Mouse (Mus musculus): ENCODE measurements around the gene Tubg1.
"Not testable (repeated sequence)": the region's sequence is repeated elsewhere in the genome, so short reads cannot be mapped to it uniquely, and the experiment has no call there.

The Tubg1 gene

DNA sequence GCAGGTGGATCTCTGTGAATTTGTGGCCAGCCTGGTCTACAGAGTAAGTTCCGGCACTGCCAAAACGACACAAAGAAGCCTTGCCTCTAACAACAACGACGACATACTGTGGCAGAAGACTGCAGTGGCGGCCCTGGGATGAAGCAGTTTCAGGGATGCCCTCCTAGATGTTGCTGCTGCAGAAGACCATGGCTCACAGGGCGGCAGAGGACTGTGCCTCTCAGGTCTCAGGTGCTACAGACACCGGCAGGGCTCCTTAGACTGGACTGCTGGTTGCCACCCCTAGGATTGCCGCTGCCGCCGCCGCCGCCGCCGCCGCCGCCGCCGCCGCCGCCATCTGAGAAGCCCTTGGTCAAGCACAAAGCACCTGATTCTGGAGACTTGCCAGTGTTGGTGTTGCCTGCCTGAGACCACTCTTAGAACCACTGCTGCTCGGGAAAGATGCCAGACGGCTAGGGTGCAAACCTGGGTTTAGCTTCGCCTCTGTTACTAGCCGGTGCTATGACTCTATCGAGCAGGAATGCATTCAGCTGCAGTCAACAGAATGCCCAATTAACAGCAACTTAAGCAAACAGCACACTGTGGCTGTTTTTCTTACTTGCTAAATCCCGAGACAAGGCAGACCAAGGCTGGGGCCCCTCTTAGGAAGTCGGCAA lies 20.6 kb downstream of the Tubg1 start:
- no peak for DNase-seq (ENCODE audit: low read depth in 2 of 2, low spot score in 2 of 2)

DNA sequence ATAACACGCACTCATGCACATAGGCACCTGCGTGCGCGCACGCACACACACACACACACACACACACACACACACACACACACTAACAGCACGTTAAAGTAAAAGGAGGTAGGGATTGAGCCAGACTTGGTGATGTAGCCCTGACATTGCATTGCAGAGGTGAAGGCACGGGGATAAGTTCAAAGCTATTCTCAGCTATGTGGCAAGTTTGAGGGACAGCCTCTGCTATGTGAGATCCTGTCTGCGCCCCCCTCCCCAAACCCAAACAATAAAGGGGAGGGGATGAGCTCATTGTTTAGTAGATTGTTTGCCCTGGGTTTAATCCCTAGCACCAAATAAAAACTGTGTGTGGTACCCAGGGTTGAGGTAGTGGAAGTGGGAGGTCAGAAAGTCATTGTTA lies 21.4 kb downstream of the Tubg1 start:
- no peak for DNase-seq (ENCODE audit: low read depth in 2 of 2, low spot score in 2 of 2)

DNA sequence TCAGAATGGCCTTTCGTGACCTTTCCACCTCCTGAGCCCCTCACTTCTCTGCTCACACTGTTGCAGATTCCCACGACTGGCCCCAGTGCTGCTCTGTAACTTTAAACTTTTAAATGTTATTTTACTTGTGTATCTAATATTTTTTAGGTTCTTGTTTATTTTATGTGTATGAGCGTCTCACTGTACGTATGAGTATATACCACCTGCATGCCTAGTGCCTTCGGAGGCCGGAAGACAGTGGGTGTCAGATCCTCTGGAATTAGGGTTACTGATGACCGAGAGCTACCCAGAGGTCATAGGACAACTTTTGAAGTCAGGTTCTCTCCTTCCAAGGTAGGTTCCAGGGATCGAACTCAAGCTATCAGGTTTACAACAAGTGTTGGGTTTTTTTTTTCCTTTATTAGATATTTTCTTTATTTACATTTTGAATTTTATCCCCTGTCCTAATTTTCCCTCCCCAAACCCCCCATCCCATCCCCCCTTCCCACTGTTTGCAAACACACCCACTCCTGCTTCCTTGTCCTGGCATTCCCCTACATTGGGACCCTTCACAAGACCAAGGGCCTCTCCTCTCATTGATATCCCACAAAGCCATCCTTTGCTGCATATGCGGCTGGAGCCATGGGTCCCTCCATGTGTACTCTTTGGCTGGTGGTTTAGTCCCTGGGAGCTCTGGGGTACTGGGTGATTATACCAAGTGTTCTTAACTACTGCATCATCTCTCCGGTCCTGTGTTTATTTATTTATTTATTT lies 22.7 kb downstream of the Tubg1 start:
- no peak for DNase-seq (ENCODE audit: low read depth in 2 of 2, low spot score in 2 of 2)

DNA sequence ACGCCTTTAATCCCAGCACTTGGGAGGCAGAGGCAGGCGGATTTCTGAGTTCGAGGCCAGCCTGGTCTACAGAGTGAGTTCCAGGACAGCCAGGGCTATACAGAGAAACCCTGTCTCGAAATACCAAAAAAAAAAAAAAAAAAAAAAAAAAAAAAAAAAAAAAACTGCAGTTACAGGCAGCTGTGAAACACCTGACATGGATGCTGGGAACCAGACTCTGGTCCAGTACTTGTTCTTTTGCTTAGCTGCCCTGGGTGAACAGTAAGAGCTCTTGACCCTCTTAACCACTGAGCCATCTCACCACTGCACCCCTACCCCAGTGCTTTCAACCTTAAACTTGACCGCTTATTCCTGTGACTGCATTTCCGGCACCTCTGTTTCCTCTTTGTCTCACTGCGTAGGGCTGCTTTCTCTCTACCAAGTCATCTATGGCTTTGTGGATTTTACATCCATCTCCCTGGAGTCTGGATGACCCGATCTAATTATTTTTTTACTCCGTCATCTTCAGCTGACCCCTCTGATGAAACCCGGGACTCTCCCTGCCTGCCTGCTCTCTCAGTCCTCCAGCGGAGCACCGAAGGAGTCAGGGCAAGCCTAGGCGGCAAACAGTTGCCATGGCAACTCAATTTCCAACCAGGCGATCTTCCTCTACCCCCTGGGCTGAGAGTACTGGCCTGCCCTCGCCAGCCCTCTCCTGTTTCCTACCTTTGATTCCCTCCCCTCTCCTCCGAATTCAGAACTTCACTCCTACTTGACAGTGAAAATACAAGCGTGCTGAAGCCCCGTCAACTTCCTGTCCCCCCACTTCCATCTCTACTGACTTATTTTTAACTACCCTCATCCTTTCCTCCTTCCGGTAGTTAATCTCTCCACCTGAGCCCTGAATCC lies 23.8 kb downstream of the Tubg1 start:
- peak; percentile 28 to 56 for DNase-seq (ENCODE audit: low read depth in 2 of 2, low spot score in 2 of 2)

DNA sequence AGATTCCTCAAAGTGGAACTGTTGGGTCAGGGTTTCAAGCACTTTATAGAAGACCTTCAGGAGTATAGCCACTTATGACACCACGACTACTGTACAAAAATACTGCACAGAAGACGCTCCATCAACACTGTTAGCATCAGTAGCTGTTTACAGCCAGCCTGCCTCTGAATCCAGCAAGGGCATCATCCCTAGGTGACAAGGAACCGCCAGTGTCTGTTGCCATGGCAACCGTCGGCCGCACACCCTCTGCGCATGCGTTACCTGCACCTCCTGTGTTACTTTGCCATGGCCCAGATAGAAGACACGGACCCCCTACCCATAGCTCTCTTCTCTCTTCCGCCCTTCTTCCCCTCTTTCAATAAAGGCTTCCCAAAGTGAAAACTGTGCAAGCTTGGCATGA lies 26.6 kb downstream of the Tubg1 start:
- DNase-seq (ENCODE audit: low read depth in 2 of 2, low spot score in 2 of 2), result no peak

DNA sequence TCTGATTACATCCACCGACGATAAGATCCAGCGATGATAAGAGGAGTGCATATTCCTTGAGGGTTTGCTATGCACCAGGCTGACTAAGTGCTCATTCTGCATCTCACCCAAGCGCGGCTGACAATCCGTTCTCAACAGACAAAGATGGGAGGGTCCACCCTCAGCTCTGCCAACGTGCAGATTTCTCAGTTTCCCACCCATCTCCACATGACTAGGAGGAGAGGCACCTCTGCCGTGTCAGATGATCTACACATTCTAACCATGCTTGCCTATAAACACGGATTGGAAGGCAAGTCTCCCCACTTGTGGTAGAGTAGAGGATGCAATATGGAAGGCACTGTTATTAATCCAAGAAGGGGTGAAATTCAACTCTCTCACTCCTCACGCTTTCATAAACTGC lies 29.0 kb downstream of the Tubg1 start:
- no peak for DNase-seq (ENCODE audit: low read depth in 2 of 2, low spot score in 2 of 2)

DNA sequence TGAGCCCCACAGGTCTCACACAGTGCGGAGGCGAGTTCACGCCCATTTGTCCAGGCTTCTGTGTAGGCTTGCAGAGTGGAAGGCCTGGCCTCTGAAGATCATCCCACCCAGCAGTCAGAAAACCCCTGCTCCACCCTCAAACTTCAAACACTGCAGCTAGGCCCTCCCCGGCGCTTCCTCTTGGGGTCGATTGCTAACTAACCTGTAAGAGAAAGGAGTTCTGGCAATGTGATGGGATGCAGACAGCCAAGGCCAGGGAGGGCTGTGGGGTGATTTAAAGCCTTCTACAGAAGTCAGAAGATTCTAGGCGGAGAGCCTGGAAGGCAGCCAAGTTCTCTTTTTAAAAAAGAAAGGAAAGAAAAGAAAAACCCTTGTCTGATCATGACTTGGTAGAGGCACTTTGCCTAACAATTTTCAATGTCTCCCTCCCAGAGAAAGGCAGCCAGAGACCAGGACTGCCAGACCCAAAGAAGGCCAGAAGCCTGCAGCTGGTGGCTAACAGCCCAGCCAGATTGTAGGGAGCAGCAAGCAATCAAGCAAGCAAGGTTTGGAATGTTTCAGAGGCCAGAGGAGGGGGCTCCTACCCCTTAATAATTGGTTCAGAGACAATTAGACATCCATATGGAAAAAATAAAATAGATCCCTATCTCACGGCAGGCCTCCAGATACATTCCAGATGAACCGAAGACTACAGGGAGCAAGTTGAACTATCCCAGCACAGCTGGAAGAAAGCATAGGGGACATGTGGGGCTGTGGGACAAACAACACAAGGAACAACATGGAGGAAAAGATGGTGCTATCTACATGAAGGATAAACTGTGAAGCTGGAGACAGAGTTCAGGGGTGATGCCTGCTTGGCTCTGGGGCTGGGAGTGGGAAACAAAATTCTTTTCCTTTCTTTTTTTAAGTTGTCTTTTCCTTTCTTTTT lies 29.7 kb downstream of the Tubg1 start:
- DNase-seq (ENCODE audit: low read depth in 2 of 2, low spot score in 2 of 2), result no peak

DNA sequence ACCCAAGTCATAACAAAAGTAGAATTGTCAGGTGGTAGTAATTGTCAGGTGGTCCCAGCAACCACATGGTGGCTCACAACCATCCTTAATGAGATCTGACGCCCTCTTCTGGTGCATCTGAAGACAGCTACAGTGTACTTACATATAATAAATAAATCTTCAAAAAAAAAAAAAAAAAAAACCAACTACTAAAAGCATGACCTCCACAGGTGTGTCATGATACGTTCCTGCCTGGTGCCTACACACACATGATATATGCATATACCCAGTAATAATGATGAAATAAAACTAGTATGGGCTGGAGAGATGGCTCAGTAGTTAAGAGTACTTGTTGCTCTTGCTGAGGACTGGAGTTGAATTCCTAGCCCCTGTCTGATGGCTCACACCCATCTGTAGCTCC lies 31.3 kb downstream of the Tubg1 start:
- DNase-seq (ENCODE audit: low read depth in 2 of 2, low spot score in 2 of 2), result no peak

DNA sequence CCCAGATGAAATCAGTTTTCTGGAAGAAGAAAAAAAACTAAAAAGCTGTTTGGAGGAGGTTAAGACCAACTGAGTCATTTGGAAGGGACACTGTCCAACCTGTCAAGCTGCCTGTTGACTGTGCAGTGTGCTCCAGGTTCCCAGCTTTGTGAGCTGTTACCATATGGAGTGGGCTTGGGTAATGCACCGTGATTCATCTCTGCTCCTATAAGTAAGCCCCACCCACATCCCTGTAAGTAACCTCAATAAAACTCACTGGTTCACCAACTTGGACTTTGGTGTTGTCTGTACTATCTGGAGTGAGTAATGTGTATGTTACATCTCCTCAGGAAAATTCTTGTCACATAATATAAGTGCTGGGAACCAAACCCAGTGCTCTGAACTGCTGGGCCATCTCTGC lies 33.1 kb downstream of the Tubg1 start:
- no peak for DNase-seq (ENCODE audit: low read depth in 2 of 2, low spot score in 2 of 2)

DNA sequence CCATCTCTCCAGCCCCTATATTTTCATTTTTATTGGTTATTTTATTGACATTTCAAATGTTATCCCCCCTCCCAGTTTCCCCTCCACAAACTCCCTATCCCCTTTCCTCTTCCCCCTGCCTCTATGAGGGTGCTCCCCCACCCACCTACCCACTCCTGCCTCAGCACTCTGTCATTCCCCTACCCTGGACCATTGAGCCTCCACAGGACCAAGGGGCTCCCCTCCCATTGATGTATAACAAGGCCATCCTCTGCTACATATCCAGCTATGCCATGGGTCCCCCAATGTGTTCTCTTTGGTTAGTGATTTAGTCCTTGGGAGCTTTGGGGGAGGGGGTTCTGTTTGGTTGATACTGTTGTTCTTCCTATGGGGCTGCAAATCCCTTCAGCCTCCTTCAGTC lies 34.9 kb downstream of the Tubg1 start:
- DNase-seq (ENCODE audit: low read depth in 2 of 2, low spot score in 2 of 2), result no peak

DNA sequence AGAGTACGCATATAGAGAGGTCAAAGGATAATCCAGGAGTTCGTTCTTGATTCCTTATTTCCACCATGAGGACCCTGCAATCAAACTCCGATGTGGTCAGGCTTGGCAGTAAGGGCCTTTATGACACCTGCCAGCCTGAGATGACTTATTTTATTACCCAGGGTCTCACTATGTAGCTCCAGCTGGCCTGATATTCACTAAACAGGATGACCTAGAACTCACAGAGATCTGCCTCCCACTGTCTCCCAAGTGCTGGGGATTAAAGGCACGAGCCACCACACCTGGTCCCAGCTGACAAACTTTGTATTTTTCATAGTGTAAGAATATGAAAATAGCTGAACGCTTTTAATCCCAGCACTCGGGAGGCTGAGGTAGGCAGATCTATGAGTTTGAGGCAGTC lies 35.4 kb downstream of the Tubg1 start:
- no peak for DNase-seq (ENCODE audit: low read depth in 2 of 2, low spot score in 2 of 2)

DNA sequence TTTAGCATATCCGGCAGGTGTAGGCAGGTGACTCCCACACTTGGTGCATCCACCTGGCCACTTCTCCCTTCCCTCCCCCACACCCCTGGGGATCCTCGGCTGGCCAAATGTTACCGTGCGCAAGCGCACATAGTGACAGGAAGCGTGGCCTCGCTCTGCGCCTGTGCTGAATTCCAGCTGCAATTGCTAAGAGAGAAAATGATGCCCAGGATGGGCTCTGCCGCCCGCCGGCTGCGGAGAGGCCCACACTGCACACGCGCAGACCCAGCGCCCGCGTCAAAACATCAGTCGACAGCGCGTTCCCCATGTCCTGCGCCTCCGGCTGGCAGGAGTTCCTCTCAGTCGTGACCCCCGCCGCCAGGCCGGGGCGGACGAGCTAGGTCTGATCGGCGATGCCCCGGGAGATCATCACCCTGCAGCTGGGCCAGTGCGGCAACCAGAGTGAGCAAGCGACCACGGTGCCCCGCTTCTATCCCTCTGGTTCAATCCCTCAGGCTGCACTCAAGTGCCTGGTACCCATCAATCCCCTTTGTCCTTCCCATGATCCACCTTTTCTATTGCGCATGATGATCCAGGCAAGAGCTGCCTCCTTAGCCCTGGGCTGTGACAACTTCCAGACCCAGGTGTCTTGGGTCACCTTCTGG lies 36.1 kb downstream of the Tubg1 start, which contains the start of gene Tubg2:
Tubg2 (plus strand) TSS at position 180 of the 644 bp plus-strand sequence.
- DNase-seq (ENCODE audit: low read depth in 2 of 2, low spot score in 2 of 2), result peak; percentile 35 to 42

DNA sequence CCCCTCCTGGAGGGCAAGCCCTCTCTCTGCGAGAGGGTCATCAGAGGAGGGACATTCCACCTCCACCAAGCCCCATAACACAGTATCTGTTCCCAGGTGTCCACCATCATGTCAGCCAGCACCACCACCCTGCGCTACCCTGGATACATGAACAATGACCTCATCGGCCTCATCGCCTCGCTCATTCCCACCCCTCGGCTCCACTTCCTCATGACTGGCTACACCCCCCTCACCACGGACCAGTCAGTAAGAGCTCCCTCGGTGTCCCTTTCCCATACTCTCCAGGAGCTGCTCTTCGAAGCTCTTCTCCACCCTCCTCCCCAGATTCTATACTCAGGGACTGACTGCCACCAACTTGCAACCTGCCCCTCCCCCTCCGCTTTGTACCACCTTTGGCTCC lies 40.4 kb downstream of the Tubg1 start:
- not testable (repeated sequence) for DNase-seq (ENCODE audit: low read depth in 2 of 2, low spot score in 2 of 2)

DNA sequence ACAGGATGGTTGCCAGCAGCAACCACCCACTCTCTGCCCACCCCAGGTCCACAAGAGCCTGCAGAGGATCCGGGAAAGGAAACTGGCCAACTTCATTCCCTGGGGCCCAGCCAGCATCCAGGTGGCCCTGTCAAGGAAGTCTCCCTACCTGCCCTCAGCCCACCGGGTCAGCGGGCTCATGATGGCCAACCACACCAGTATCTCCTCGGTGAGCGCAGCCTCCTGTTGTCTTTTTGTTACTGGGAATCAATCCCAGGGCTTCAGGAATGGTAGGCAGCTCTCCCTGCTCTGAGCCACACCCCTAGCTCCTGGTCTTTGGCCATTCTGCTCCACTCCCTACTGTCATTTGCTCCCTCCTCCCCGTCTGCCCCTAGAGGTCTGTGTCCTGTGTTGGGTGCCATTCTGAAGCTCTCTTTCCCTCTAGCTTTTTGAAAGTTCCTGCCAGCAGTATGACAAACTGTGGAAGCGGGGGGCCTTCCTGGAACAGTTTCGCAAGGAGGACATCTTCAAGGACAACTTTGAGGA lies 41.3 kb downstream of the Tubg1 start:
- not testable (repeated sequence) for DNase-seq (ENCODE audit: low read depth in 2 of 2, low spot score in 2 of 2)

DNA sequence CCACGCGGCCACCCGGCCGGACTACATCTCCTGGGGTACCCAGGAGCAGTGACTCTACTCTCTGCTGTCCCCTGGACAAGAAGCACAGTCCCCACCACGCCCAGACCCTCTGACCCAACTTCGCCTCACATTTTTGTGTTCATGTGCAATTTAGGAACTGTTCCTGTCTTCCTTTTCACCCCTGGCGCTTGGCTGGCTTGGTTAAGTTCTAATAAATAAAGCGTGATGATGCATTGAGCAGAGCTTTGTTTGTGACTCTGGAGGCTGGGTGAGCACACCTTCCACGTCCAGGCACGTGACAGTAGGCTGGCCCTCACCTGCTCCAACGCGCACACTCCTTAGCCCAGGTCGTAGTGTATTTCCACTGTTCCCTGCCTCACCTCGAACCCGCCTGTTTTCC lies 41.8 kb downstream of the Tubg1 start:
- no peak for DNase-seq (ENCODE audit: low read depth in 2 of 2, low spot score in 2 of 2)

DNA sequence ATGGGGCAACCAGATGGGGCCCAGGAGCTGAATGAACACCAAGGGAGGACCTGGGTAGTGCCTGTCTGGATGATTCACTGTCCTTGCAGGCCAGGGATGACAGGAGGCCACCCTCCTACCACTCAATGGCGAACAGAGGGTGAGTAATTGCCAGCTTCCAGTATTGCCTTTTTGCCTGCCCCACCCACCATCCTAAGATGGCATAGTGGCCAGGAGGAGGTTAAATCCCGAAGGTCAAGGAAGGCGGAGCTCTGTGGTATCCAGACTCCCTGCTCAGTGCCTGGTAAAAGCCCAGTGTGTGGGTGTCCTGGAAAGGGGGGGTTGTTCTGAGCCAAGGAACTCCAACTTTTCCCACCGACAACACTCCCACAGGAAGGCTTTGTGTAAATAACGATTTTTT lies 42.6 kb downstream of the Tubg1 start:
- no peak for DNase-seq (ENCODE audit: low read depth in 2 of 2, low spot score in 2 of 2)

DNA sequence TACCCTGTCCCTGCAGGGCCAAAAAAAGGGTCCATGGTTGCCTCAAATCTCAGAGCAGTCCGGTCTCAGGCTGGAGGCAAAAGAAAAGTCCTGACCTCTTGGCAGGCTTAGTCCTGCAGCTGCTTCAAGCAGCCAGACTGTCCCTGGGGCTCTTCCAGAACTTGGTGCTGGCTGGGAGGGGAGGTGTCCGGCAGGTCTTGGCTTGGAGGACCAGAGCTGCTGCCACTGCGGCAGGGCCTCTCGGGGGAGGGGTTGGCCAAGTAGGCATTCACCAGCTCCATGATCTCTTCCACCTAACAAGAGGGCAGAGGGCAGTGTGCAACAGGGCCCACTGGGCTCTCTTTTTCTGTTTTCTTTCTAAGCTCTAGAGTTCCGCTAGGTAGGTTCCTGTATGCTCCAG lies 43.0 kb downstream of the Tubg1 start:
- no peak for DNase-seq (ENCODE audit: low read depth in 2 of 2, low spot score in 2 of 2)

DNA sequence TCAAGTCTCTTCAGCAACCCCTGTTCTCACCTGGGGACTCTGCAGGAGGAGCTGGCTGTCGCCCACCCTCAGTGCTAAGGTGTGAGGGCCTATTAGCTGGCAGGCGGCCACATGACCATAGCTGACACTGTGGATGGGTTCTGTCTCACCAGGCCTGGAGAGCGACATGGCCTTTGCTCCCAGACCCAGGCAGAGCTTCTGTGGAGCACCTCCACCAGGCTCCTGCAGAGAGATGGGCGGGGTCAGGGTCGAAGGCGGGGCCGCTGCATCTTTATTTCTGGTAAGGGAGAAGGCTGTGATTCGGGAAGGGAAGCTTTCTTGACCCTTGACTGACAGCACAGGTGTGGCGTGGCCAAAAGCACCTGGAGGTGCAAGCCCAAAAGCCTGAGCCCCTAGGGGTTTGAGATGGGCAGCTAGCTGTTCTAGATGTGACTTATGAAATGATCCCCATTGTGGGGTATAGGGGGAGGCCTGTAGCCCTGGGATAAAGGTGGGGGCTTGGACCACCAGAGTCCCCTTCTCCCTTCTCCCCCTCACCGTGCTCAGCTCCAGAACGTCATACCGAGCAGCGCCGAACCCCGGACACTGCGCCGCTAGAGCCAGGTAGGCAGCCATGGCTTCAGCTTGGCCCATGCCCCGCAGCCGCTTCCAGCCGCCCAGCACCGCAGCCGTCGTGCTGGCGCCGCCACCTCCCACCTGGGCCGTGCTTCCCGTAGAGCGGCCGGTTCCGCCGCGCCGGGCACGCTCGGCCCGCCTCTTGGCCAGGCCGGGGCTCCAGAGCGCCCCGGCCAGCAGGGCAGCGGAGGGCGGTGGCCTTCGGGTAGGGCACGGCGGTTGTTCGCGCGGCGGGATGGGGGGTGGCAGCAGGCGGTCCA lies 44.0 kb downstream of the Tubg1 start:
- DNase-seq (ENCODE audit: low read depth in 2 of 2, low spot score in 2 of 2), result no peak

DNA sequence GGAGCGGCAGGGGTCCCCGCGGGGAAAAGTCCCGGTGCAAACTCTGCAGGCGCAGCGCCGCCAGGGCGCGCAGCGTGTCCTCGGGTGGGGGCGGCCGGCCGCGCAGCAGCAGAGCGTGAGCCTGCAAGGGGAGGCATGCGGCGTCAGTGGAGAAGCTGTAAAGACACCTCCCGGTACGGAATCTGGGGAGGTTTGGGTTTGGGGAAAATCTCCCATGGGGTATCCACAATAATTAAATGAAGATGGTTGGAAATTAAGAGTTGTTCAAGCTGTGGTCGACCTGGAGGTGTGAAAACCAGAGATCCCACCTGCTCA lies 44.6 kb downstream of the Tubg1 start:
- DNase-seq (ENCODE audit: low read depth in 2 of 2, low spot score in 2 of 2), result no peak
